Mouse (Mus musculus): ENCODE results near the gene Prdm10. TPM values are rescaled to one million over a fixed set of nuclear protein-coding genes. Genes with fewer than 3 reads are reported as not detected.

Prdm10 gene
- polyA plus RNA-seq, 1 experiment from 2014 or later, result 8.6 TPM

Other genes with a start within 250 kb of the Prdm10 start
- 4.4 and 4.6 TPM in 2 replicates for gene Zbtb44, start 249.9 kb upstream of the Prdm10 start, polyA plus RNA-seq (2015; fragmentation: Nextera tagmentation; extraction: Ambion mirVana)
- gene St14, start 148.7 kb upstream of the Prdm10 start, polyA plus RNA-seq (2015; fragmentation: Nextera tagmentation; extraction: Ambion mirVana), result 0.62 and 0.91 TPM in 2 replicates
- gene Aplp2, start 68.7 kb upstream of the Prdm10 start, polyA plus RNA-seq (2015; fragmentation: Nextera tagmentation; extraction: Ambion mirVana), result 374 and 412 TPM in 2 replicates
- gene Nfrkb, start 105.7 kb downstream of the Prdm10 start, polyA plus RNA-seq (2015; fragmentation: Nextera tagmentation; extraction: Ambion mirVana), result 25.4 and 29.9 TPM in 2 replicates
- 0.22 TPM in 1 of 2 replicates, not detected in the other for gene Tmem45b, start 183.9 kb downstream of the Prdm10 start, polyA plus RNA-seq (2015; fragmentation: Nextera tagmentation; extraction: Ambion mirVana)

Measured in hindbrain, embryonic 15.5 days (tissue).